Mouse (Mus musculus) ES-Bruce4 (cell line): Measurements from ENCODE around the gene Pink1. TPM values are rescaled to one million over a fixed set of nuclear protein-coding genes. Genes with fewer than 3 reads are reported as not detected.

Source experiments
- H3K27ac ChIP-seq: 2 replicates; pipeline ENCODE4 v1.5.1; 2012; ENCODE audit warnings: low read length, inconsistent platforms; ENCODE audit not compliant: insufficient read depth
- H3K27me3 ChIP-seq: 2 replicates; pipeline ENCODE4 v1.6.1; 2012; ENCODE audit warnings: mild to moderate bottlenecking, low read length, inconsistent platforms; ENCODE audit not compliant: control insufficient read depth, poor library complexity, insufficient read depth, severe bottlenecking
- H3K36me3 ChIP-seq: 2 replicates; pipeline ENCODE4 v1.6.1; 2012; ENCODE audit warnings: inconsistent platforms, mild to moderate bottlenecking, low read length, moderate library complexity; ENCODE audit not compliant: control insufficient read depth, poor library complexity, insufficient read depth, severe bottlenecking
- H3K4me1 ChIP-seq: one replicate; pipeline ENCODE4 v1.8.1; 2011; ENCODE audit warnings: low read length; ENCODE audit not compliant: control insufficient read depth, insufficient read depth
- H3K4me3 ChIP-seq: 2 replicates; pipeline ENCODE4 v1.5.1; 2011; ENCODE audit warnings: low read depth, mild to moderate bottlenecking, low read length
- H3K9ac ChIP-seq: 2 replicates; pipeline ENCODE4 v1.6.1; 2012; ENCODE audit warnings: low read depth, mild to moderate bottlenecking, inconsistent platforms; ENCODE audit not compliant: poor library complexity, severe bottlenecking
- H3K9me3 ChIP-seq: replicated peaks from 2 replicates; pipeline ENCODE4 v1.6.1; 2012; ENCODE audit warnings: mild to moderate bottlenecking, low read length, inconsistent platforms; ENCODE audit not compliant: control insufficient read depth, poor library complexity, insufficient read depth, severe bottlenecking
- CTCF ChIP-seq: IDR thresholded peaks from one replicate; pipeline ENCODE4 v1.8.1; 2011; ENCODE audit warnings: low read depth, low read length
- EP300 ChIP-seq: IDR thresholded peaks from 2 replicates; pipeline ENCODE4 v1.6.1; 2011; ENCODE audit warnings: low read depth, low read length; ENCODE audit not compliant: insufficient read depth
- POLR2A ChIP-seq: IDR thresholded peaks from one replicate; pipeline ENCODE4 v1.8.1; 2011; ENCODE audit warnings: low read length; ENCODE audit not compliant: insufficient read depth
- polyA plus RNA-seq: library from polyadenylated mRNA; stranded (reverse); fragments of >200 nt; gene quantifications from 2 replicates; pipeline ENCODE4 v1.2.4, GENCODE M21; 2011; ENCODE audit warnings: low read depth; ENCODE audit not compliant: missing spikeins, insufficient read depth, insufficient read length

Pink1 gene
- polyA plus RNA-seq, 1 experiment: 23.4 TPM

DNA sequence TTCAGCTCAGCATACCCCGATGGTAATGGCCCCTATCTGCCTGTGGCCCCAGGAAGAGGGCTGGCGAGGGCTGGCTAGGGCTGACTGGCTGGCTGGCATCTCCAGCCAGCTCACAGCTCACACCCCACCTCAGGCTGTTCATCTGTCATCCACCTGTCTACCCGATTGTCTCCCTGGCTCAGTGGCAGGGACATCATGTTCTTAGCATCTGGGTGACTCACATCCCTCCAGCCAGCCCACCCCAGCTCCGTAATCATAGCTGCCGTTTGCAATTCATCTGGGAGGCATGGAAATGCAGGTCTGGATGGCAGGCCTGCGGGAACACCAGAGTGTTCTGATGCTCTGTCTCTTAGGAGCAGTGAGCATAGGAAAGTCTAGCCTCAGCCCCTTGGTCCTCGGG lies 47.8 kb downstream of the Pink1 start:
- Histone ChIP-seq H3K4me3 (no peak overlapping the region), H3K27me3 (no peaks in the 10 kb centered on the region)
- no peak for TF ChIP-seq POLR2A
- TF ChIP-seq EP300: no peak
- no peak for TF ChIP-seq CTCF

DNA sequence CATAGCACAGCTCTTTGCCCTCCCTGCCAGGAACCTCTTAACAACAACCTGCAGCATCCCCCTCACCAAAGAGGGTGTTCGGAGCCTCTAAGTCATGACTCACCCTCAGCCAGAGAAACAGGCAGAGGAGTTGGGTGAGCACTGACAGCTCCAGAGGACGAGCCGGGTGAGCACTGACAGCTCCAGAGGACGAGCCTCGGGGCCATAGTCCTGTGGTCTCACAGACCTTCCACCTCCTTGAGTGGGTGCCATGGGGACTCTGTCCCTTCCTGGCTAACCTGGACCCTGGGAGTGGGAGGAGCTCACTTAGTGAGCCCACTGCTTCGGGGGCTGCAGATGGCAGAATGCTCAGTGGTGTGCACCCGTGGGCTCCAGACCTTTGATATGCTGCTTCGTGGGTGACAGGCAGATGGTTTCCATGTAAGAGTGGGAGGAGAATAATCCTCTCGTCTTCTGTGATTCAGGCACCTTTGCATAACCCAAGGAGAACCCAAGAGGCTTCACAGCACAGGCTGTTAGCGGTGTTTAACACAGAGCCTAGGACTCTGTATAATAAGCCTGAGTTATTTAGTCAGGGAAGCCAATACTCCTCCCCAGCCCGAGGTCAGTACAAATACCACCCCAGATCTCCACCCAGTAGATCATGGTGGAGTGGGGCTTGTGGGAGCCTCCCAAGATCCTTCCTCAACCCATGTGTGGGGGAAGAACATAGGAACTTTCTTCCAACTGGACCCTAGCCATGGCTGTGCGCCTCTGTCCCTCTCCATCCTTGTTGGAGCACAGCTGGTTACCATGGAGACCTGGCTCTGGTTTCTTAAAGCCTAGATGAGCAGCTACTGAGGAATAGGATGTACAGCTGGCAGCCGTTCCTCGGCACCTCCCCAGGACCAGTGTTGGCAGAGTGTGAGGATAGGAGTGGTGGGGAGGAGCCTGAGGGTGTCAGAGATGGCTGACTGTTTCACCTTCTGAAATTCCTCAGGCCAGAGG lies 53.8 kb downstream of the Pink1 start:
- Histone ChIP-seq H3K9me3 (no peaks in the 10 kb centered on the region), H3K4me3 (no peak overlapping the region), H3K9ac (no peak overlapping the region), H3K36me3 (no peaks in the 10 kb centered on the region), H3K4me1 (no peaks in the 10 kb centered on the region), H3K27ac (no peak overlapping the region), H3K27me3 (no peaks in the 10 kb centered on the region)
- TF ChIP-seq CTCF: no peak
- no peak for TF ChIP-seq POLR2A
- TF ChIP-seq EP300: no peak

More for the DNA sequence above, 47.8 kb downstream of the Pink1 start:
- Histone ChIP-seq H3K9ac (no peak overlapping the region), H3K36me3 (no peaks in the 10 kb centered on the region), H3K4me1 (no peaks in the 10 kb centered on the region), H3K27ac (no peak overlapping the region), H3K9me3 (no peaks in the 10 kb centered on the region)

DNA sequence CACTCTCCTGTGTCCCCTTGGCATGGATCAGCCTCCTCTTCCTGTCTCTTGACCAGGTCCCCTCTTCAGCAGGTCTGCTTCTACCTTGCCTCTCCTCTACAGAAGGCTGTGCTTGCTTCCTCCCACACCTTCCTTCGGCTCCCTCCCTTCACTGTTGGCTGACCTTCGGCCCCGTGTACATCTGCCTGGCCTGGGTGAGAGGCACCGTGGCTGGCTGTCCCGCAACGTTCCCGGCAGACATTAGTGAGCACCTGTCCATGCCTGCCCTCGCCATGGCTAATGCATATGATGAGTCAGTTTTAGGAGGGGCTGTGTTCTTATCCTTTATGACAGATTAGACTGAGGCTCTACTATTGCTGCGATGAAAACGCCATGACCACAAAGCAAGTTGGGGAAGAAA lies 58.2 kb downstream of the Pink1 start:
- no peak overlapping the region for H3K9ac ChIP-seq
- H3K27ac ChIP-seq: no peak overlapping the region
- H3K36me3 ChIP-seq: no peaks in the 10 kb centered on the region
- no peak overlapping the region for H3K4me3 ChIP-seq
- no peaks in the 10 kb centered on the region for H3K27me3 ChIP-seq
- no peaks in the 10 kb centered on the region for H3K4me1 ChIP-seq
- TF ChIP-seq EP300: no peak
- TF ChIP-seq POLR2A: no peak
- no peak for TF ChIP-seq CTCF
- H3K9me3 ChIP-seq: no peaks in the 10 kb centered on the region

Other genes with a start within 250 kb of the Pink1 start
- gene Hp1bp3, start 110.0 kb downstream of the Pink1 start, polyA plus RNA-seq: 53.6 and 59.9 TPM in 2 replicates
- gene Sh2d5, start 75.9 kb downstream of the Pink1 start, polyA plus RNA-seq: 3.2 and 4.7 TPM in 2 replicates
- gene Kif17, start 75.9 kb downstream of the Pink1 start, polyA plus RNA-seq: 0.66 and 0.81 TPM in 2 replicates
- 112 and 122 TPM in 2 replicates for gene Ddost, start 21.6 kb downstream of the Pink1 start, polyA plus RNA-seq
- 6.8 and 7.4 TPM in 2 replicates for gene Cda, start 41.7 kb upstream of the Pink1 start, polyA plus RNA-seq
- 1.1 and 1.2 TPM in 2 replicates for gene Fam43b, start 70.2 kb upstream of the Pink1 start, polyA plus RNA-seq
- gene Mul1, start 108.4 kb upstream of the Pink1 start, polyA plus RNA-seq: 16.3 and 17.2 TPM in 2 replicates
- gene Camk2n1, start 128.0 kb upstream of the Pink1 start, polyA plus RNA-seq: 12.1 and 14.1 TPM in 2 replicates